Mouse (Mus musculus): Measurements from ENCODE around the gene Ddx47. TPM values are rescaled to one million over a fixed set of nuclear protein-coding genes. Genes with fewer than 3 reads are reported as not detected.

The Ddx47 gene
- polyA plus RNA-seq, 2 experiments: 45.5 to 50.7 TPM

DNA sequence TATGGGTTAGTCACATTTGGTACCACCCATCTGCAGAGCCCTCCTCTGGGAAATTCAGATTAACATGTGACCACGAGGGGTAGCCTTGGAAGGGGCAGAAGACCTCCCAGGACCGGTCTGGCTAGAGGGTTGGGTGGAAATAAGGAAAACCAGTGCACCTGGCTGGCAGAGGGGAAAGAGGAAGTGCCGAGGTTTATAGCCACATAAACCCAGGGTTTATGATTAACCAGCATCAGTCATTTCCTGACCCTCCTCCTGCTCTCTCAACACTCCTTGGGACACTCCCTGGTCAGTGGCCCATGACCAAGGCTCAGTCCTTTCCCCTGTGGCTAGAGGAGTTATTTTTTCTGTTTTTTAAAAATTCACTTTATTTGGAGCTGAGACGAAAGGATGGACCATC is 17.8 kb downstream of the Ddx47 start:
- no peak for TF ChIP-seq EP300 (IDR thresholded peaks at IDR 0.05; ENCODE audit: low read depth)
- no peak for TF ChIP-seq CTCF (IDR thresholded peaks at IDR 0.05; ENCODE audit: low read depth)
- Histone ChIP-seq H3K27ac (no peak overlapping the region), H3K4me2 (ENCODE audit: low read depth) (no peak overlapping the region), H3K4me1 (replicated peaks; ENCODE audit: control insufficient read depth in 2 of 2, insufficient read depth in 2 of 2, low read length in 1 of 2) (no peaks in the 10 kb centered on the region), H3K9me3 (ENCODE audit: control insufficient read depth, low read length) (no peaks in the 10 kb centered on the region), H3K36me3 (replicated peaks; ENCODE audit: control insufficient read depth, insufficient read depth, low read depth) (no peaks in the 10 kb centered on the region), H3K9ac (replicated peaks) (no peak overlapping the region), H3K27me3 (ENCODE audit: control insufficient read depth, insufficient read depth, low read length) (no peaks in the 10 kb centered on the region), H3K4me3 (ENCODE audit: insufficient read depth in 1 of 2, low read depth in 2 of 2, low read length in 2 of 2) (no peak overlapping the region)
- 32% methylated on average over 4 of the region's 4 CpGs for WGBS (ENCODE audit: insufficient replicate concordance)
- DNase-seq (ENCODE audit: low read depth in 3 of 3, low spot score in 3 of 3) (no peak), ATAC-seq (ENCODE audit: insufficient read depth) (no peak)

DNA sequence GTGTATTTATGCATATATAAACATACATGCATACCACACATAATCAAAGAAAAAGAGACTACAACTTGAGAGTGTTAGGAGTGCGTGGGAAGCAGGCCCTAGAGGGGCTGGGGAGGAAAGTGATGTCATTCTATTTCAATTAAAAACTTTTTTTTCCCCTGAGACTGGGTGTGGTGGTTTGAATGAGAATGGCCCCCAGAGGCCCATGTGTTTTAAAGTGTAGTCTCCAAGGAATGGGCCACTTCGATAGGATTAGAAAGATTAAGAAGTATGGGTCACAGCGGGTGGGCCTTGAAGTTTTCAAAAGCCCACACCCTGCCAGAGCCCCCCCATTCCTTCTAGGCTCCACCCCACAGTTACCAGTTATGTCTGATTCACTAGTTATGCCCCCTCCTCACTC is 27.3 kb downstream of the Ddx47 start:
- H3K4me1 ChIP-seq (replicated peaks; ENCODE audit: control insufficient read depth in 2 of 2, insufficient read depth in 2 of 2, low read length in 1 of 2): no peaks in the 10 kb centered on the region
- no peak overlapping the region for H3K4me2 ChIP-seq (ENCODE audit: low read depth)
- WGBS (ENCODE audit: insufficient replicate concordance): 68% methylated on average over 3 of the region's 3 CpGs
- H3K27ac ChIP-seq: no peak overlapping the region
- no peaks in the 10 kb centered on the region for H3K36me3 ChIP-seq (replicated peaks; ENCODE audit: control insufficient read depth, insufficient read depth, low read depth)
- H3K9ac ChIP-seq (replicated peaks): no peak overlapping the region
- no peak for DNase-seq (ENCODE audit: low read depth in 3 of 3, low spot score in 3 of 3)
- no peak for ATAC-seq (ENCODE audit: insufficient read depth)
- H3K4me3 ChIP-seq (ENCODE audit: insufficient read depth in 1 of 2, low read depth in 2 of 2, low read length in 2 of 2): no peak overlapping the region
- TF ChIP-seq CTCF (IDR thresholded peaks at IDR 0.05; ENCODE audit: low read depth): no peak
- peaks cover 13% of the 10 kb centered on the region for H3K27me3 ChIP-seq (ENCODE audit: control insufficient read depth, insufficient read depth, low read length)
- H3K9me3 ChIP-seq (ENCODE audit: control insufficient read depth, low read length): no peaks in the 10 kb centered on the region

DNA sequence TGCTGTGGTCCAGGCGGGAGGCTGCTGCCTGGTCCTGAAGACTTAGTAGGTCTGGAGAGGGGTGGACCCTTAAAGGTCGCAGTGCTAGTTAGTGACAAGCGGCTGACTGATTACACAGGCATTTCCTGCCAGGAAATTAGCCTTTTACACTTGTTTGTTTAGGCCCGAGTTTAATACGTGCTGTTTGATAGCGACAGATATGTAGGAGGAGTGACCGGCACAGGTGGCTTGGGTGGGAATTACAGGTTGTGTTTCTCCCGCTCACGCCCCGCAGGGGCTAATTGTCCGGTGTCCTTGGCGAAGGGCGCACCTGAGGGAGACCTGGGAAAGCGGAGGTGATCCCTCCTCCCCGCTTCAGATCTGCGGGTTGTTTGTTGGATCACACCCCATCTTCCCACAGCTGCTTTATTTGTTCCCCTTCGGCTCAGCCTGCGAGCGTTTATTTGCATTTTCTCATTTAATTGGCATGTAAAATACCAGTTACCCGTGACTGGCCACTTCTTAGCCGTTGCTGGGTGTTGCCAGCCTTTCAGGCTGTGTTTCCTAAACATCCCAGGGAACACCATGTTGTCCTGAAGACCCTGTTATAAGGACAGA is 29.0 kb downstream of the Ddx47 start:
- Histone ChIP-seq H3K27me3 (ENCODE audit: control insufficient read depth, insufficient read depth, low read length) (peaks cover 13% of the 10 kb centered on the region), H3K9ac (replicated peaks) (no peak overlapping the region)

DNA sequence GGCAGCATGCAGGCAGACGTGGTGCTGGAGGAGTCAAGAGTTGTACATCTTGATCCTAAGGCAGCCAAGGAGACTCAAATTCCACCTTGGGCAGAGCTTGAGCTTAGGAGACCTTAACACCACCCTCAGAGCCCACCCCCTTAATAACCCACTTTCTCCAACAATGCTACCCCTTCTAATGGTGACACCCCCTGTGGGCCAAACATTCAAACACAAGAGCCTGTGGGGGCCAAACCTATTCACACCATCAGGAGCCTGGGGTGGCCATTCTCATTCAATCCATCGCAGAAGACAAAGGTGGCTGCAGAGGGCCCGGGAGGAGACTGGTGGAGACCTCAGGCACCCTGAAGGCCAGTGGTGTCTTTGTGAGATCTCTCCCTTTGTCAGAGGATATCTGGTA is 30.5 kb downstream of the Ddx47 start:
- DNase-seq (ENCODE audit: low read depth in 3 of 3, low spot score in 3 of 3) (no peak), ATAC-seq (ENCODE audit: insufficient read depth) (no peak)
- Histone ChIP-seq H3K4me3 (ENCODE audit: insufficient read depth in 1 of 2, low read depth in 2 of 2, low read length in 2 of 2) (no peak overlapping the region), H3K4me2 (ENCODE audit: low read depth) (no peak overlapping the region), H3K27ac (no peak overlapping the region), H3K9ac (replicated peaks) (no peak overlapping the region), H3K27me3 (ENCODE audit: control insufficient read depth, insufficient read depth, low read length) (peaks cover 13% of the 10 kb centered on the region), H3K4me1 (replicated peaks; ENCODE audit: control insufficient read depth in 2 of 2, insufficient read depth in 2 of 2, low read length in 1 of 2) (no peaks in the 10 kb centered on the region), H3K9me3 (ENCODE audit: control insufficient read depth, low read length) (no peaks in the 10 kb centered on the region), H3K36me3 (replicated peaks; ENCODE audit: control insufficient read depth, insufficient read depth, low read depth) (no peaks in the 10 kb centered on the region)
- WGBS (ENCODE audit: insufficient replicate concordance): 69% methylated on average over 3 of the region's 3 CpGs
- no peak for TF ChIP-seq EP300 (IDR thresholded peaks at IDR 0.05; ENCODE audit: low read depth)
- TF ChIP-seq CTCF (IDR thresholded peaks at IDR 0.05; ENCODE audit: low read depth): no peak

More for the DNA sequence above, 29.0 kb downstream of the Ddx47 start:
- DNase-seq (ENCODE audit: low read depth in 3 of 3, low spot score in 3 of 3) (no peak), ATAC-seq (ENCODE audit: insufficient read depth) (no peak)
- Histone ChIP-seq H3K4me3 (ENCODE audit: insufficient read depth in 1 of 2, low read depth in 2 of 2, low read length in 2 of 2) (no peak overlapping the region), H3K9me3 (ENCODE audit: control insufficient read depth, low read length) (no peaks in the 10 kb centered on the region), H3K36me3 (replicated peaks; ENCODE audit: control insufficient read depth, insufficient read depth, low read depth) (no peaks in the 10 kb centered on the region), H3K4me1 (replicated peaks; ENCODE audit: control insufficient read depth in 2 of 2, insufficient read depth in 2 of 2, low read length in 1 of 2) (no peaks in the 10 kb centered on the region), H3K4me2 (ENCODE audit: low read depth) (no peak overlapping the region), H3K27ac (no peak overlapping the region)
- WGBS (ENCODE audit: insufficient replicate concordance): 7% methylated on average over 21 of the region's 21 CpGs
- no peak for TF ChIP-seq EP300 (IDR thresholded peaks at IDR 0.05; ENCODE audit: low read depth)

DNA sequence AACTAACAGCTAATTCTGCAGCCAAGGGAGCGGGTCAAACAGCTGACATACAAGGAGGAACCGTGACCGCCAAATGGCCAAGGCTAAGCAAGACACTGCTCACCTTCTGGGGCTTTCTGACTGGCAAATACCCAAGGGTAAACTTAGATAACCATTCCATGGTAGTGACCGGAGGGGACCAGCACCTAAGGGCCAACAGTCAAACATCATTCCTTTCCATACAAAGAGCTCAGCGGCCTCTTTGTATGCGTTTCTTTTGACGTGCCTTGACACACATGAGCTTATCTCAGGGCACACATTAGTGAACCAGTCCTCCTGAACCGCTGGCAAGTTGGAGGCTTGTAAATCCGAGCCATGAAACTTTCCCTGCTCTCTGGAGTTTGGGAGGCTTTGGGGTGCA is 35.9 kb downstream of the Ddx47 start:
- ATAC-seq (ENCODE audit: insufficient read depth): no peak
- Histone ChIP-seq H3K4me3 (ENCODE audit: insufficient read depth in 1 of 2, low read depth in 2 of 2, low read length in 2 of 2) (no peak overlapping the region), H3K27ac (no peak overlapping the region), H3K36me3 (replicated peaks; ENCODE audit: control insufficient read depth, insufficient read depth, low read depth) (no peaks in the 10 kb centered on the region), H3K27me3 (ENCODE audit: control insufficient read depth, insufficient read depth, low read length) (no peaks in the 10 kb centered on the region), H3K9me3 (ENCODE audit: control insufficient read depth, low read length) (no peaks in the 10 kb centered on the region), H3K9ac (replicated peaks) (no peak overlapping the region), H3K4me1 (replicated peaks; ENCODE audit: control insufficient read depth in 2 of 2, insufficient read depth in 2 of 2, low read length in 1 of 2) (no peaks in the 10 kb centered on the region), H3K4me2 (ENCODE audit: low read depth) (no peak overlapping the region)
- DNase-seq (ENCODE audit: low read depth in 3 of 3, low spot score in 3 of 3): no peak
- no peak for TF ChIP-seq CTCF (IDR thresholded peaks at IDR 0.05; ENCODE audit: low read depth)
- TF ChIP-seq EP300 (IDR thresholded peaks at IDR 0.05; ENCODE audit: low read depth): no peak
- 39% methylated on average over 9 of the region's 9 CpGs for WGBS (ENCODE audit: insufficient replicate concordance)

All from liver, embryonic 14.5 days (tissue).